Mouse (Mus musculus): ENCODE measurements at regions not wholly inside any gene's neighbourhood (a gene's known extent, or its start where the extent isn't known, plus 50 kb on each side); places are given as distances from the start of the nearest gene placed in this dataset.

- no peak for DNase-seq
Measured at GRCm38 (mm10) chr9:112841473-112841872, 605.7 kb upstream of the Arpp21 start.

GRCm38 (mm10) chr9:112839071-112839793, 603.5 kb upstream of the Arpp21 start:
- DNase-seq, result no peak

GRCm38 (mm10) chr9:112837563-112837962, 601.8 kb upstream of the Arpp21 start:
- DNase-seq, result no peak

- DNase-seq, result peak; percentile 65
Measured at GRCm38 (mm10) chr9:112834441-112835245, 598.9 kb upstream of the Arpp21 start.

- DNase-seq, result peak; percentile 15
Measured at GRCm38 (mm10) chr9:112831102-112831501, 595.4 kb upstream of the Arpp21 start.

GRCm38 (mm10) chr9:112828602-112829001, 592.9 kb upstream of the Arpp21 start:
- no peak for DNase-seq

- DNase-seq, result peak; percentile 51
Measured at GRCm38 (mm10) chr9:112826592-112826991, 590.9 kb upstream of the Arpp21 start.

- no peak for DNase-seq
Measured at GRCm38 (mm10) chr9:112821940-112822339, 586.2 kb upstream of the Arpp21 start.

- DNase-seq, result no peak
Measured at GRCm38 (mm10) chr9:112811946-112812345, 576.2 kb upstream of the Arpp21 start.

- DNase-seq, result no peak
Measured at GRCm38 (mm10) chr9:112799583-112800220, 564.0 kb upstream of the Arpp21 start.

- no peak for DNase-seq
Measured at GRCm38 (mm10) chr9:112793537-112793936, 557.8 kb upstream of the Arpp21 start.

GRCm38 (mm10) chr9:112771981-112772380, 536.2 kb upstream of the Arpp21 start:
- DNase-seq, result no peak

GRCm38 (mm10) chr9:112744616-112745015, 508.9 kb upstream of the Arpp21 start:
- no peak for DNase-seq

GRCm38 (mm10) chr9:112743871-112744590, 508.3 kb upstream of the Arpp21 start:
- DNase-seq, result no peak

GRCm38 (mm10) chr9:112735761-112736160, 500.0 kb upstream of the Arpp21 start:
- DNase-seq, result no peak

GRCm38 (mm10) chr9:112725523-112725922, 489.8 kb upstream of the Arpp21 start:
- DNase-seq, result no peak

GRCm38 (mm10) chr9:112725103-112725502, 489.4 kb upstream of the Arpp21 start:
- DNase-seq, result no peak

- DNase-seq, result peak; percentile 15
Measured at GRCm38 (mm10) chr9:112723346-112723745, 487.6 kb upstream of the Arpp21 start.

- peak; percentile 76 for DNase-seq
Measured at GRCm38 (mm10) chr9:112722501-112722900, 486.8 kb upstream of the Arpp21 start.

GRCm38 (mm10) chr9:112715197-112715762, 479.5 kb upstream of the Arpp21 start:
- no peak for DNase-seq

- no peak for DNase-seq
Measured at GRCm38 (mm10) chr9:112678866-112679265, 443.1 kb upstream of the Arpp21 start.

GRCm38 (mm10) chr9:112675232-112675631, 439.5 kb upstream of the Arpp21 start:
- DNase-seq, result no peak

Data from cerebellum, adult 8-10 months (tissue).